Mouse (Mus musculus): ENCODE data around the gene Pygb. TPM values are rescaled to one million over a fixed set of nuclear protein-coding genes. Genes with fewer than 3 reads are reported as not detected.

Pygb gene
- total RNA-seq (2021), result 10 to 100 TPM; 15.2 to 20.1 TPM
- long read RNA-seq, experiment 1, transcript Pygb-201 (20 exons, 3,909 nt), result major isoform, 28 of 36 reads
- long read RNA-seq, experiment 1, partial matches to known transcripts, result 7 of 36 reads
- long read RNA-seq, experiment 1, other reads (novel, unspliced or antisense), result 1 of 36 reads
- long read RNA-seq, experiment 2, transcript Pygb-201 (20 exons, 3,909 nt), result major isoform, 16 of 21 reads
- long read RNA-seq, experiment 2, partial matches to known transcripts, result 5 of 21 reads
- long read RNA-seq, experiment 2, other reads (novel, unspliced or antisense), result 0 of 21 reads

DNA sequence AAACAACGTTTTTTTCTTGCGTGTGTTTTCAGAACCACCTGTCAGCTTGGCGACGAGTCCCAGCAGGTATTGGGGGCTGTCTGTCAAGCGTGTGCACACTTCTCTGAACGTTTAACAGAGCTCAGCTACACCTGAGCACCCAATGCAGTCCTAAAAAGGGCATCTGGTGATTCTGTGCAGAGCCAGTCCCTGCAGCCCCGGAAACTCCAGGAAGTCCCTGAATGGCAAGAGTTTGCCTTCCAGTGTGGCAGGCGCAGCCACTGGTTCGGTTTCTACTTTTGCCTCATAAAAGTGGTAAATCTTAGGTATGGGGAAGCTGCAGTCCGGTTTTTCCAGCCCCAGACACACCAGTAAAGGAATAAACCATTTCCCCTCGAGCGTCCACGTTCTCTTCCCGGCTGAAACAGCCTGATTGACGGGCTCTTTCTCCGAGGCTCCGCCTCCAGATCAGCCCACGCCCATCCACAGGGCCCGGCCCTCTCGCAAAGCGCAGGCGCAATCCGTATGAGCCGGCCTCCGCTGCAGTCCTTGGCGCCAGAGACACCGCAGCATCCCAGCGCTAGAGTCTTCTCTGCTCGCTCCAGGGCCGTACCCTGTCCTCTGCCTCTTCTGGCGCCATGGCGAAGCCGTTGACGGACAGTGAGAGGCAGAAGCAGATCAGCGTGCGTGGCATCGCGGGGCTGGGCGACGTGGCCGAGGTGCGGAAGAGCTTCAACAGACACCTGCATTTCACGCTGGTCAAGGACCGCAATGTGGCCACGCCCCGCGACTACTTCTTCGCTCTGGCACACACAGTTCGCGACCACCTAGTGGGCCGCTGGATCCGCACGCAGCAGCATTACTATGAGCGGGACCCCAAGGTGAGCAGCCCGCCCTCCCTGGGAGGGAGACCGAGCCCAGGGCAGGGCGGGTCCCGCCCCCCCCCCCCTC lies at the start of gene Pygb:
Pygb (plus strand) TSS at position 485 of the 930 bp plus-strand sequence.
- peak; percentile 83 for DNase-seq

DNA sequence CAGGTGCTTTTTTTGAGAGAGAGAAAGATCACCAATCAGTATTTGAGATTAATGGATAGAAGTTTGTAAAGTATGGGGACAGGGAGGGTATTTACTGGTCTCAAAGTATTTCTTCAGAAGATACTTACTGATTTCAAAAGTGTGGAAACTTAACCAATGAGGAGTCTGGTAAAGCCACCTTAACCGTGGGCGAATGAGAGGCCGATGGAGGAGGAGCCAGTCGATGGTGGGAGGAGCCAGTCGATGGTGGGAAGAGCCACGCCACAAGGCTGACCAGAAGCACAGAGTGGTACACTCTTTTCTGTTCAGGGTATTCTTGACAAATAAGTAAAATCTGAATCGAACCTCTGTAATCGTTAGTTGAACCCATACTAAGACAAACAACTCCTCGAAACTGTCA lies 48.7 kb upstream of the Pygb start:
- no peak for DNase-seq

- no peak for DNase-seq
These were observed 46.2 kb upstream of the Pygb start for GRCm38 (mm10) chr2:150740145-150740841.

GRCm38 (mm10) chr2:150741405-150741804 lies 45.1 kb upstream of the Pygb start:
- DNase-seq, result no peak

- DNase-seq, result no peak
These were observed 41.5 kb upstream of the Pygb start for GRCm38 (mm10) chr2:150745016-150745415.

DNA sequence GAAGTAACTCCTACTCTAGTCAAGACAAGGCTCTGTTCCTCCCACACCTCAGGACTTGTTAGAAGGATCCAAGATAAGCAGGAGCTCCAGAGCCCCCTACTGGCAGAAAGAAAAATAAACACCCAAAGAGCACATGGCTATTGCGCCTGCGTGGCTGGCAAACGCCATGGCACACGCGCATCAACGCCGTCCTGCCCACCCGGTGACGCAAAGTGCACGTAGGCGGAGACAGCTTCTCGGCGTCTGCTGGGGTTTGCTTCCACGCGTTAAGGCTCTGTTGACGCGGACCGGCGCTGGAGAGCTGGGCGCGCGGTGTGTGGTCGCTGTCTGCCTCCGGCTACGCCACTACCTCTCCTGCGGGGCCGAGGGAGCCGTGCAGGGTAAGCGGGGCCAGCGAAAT lies 37.7 kb upstream of the Pygb start, which contains the start of gene Entpd6:
Entpd6 (plus strand) TSS at position 189 of the 400 bp plus-strand sequence.
- peak; percentile 89 for DNase-seq

GRCm38 (mm10) chr2:150749283-150749682 lies 37.3 kb upstream of the Pygb start:
- DNase-seq, result no peak

- no peak for DNase-seq
These were observed 36.2 kb upstream of the Pygb start for GRCm38 (mm10) chr2:150750129-150750979.

GRCm38 (mm10) chr2:150755016-150755415 lies 31.5 kb upstream of the Pygb start:
- no peak for DNase-seq

GRCm38 (mm10) chr2:150761476-150761875 lies 25.1 kb upstream of the Pygb start:
- DNase-seq, result no peak

- no peak for DNase-seq
These were observed 20.9 kb upstream of the Pygb start for GRCm38 (mm10) chr2:150765619-150766018.

DNA sequence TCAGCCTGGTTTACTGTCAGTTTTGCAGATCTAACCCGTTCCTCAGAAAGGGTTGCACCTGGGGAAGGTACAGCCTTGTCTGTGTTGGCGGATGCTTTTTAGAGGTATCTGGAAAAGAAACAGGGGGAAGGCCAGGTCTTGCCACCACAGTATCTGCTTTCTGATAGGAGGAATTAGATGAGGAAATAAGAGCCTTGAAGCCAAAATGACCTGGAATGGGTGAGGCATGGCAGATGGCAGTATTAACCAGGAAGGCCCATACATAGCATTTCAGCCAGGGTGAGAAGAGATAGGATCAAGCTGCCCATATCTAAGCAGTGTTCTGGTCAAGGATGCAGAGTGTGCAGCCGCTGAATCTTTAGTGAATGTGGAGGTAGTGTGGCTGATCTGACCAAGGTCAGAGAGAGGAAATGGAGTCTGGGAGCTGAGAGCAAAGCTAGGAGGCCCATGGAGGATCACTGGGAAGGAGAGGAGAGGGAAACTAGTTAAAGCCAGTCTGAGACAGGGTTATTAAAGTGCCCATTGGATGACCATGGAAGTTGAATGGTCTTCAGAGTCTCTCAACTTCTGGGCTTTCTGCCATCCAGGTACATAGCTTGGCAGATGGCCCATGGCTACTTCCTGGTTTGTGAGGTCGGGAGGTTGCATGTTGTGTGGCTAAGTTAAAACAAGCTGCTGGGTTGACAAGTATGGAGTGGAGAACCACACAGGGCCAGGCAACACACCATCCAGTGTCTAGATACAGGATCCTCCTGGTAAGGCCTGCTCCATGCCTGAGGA lies 20.3 kb upstream of the Pygb start:
- DNase-seq, result no peak

GRCm38 (mm10) chr2:150768678-150769077 lies 17.9 kb upstream of the Pygb start:
- DNase-seq, result no peak

DNA sequence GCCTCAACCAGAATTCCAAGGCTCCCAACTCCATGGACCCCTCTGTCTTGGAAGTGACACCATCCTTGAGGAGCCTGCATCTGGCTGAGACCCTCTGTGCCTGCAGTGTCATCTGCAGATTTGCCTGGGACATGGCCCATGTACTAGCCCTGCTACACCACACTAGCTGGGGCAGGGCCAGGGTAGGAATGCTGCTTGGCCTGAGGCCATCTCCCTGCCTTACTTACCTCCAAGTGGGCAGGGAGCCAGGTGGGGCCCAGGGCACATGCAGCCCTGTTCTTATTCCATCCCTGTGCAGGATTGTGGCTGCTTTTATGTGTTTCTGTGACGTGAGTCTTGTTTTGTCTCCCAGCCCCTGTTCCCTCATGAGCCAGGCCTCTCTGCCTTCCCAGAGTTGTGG lies 15.8 kb upstream of the Pygb start:
- DNase-seq, result peak; percentile 60

DNA sequence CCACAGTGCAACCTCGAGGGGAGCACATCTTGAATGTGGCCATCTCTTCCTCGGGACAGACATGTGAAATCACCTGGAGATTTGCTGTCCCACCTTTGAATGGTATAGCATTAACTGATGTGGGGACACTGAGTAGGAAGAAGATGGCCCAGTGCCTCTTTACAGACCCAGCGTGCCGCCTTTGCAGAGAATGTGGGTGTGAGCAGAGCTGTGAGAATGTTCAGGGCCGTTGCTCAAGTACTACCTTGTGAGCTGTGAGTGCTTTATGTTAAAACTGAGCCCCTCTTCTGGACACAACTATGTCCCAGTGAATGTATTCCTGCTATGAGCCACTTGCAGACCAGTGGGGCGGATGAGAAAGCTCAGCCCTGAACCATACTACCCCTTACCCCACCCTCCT lies 15.4 kb upstream of the Pygb start:
- no peak for DNase-seq

GRCm38 (mm10) chr2:150771996-150772395 lies 14.5 kb upstream of the Pygb start:
- DNase-seq, result no peak

DNA sequence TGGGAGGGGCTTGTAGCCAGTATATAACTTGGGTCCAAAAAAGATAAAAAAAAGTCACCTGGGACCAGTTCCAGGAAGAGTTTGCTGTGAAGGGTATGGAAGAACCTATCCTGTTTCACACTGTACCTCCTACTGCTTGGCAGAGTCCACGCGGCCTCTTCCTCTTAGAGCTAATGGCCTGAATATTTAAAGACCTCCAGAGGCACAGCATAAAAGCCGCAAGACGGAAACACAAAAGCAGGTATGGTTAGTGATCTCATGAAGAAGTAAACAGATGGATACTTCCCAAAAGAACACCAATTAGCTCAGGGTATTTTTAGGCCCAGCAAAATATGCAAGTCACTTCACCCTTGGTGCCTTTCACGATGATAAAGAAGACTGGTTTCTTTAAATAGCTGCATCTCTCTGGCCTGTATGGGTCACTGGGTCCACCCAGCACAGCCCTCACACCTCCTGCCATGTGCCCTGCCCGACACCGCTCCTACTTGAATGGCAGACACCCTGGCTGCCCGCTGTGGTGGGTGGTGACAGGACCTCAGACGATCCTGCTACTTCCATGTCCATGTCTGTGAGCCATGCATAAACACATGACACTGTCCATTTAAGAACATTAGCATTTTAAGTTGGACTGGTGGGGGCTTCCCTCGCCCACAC lies 13.9 kb upstream of the Pygb start:
- DNase-seq, result no peak

DNA sequence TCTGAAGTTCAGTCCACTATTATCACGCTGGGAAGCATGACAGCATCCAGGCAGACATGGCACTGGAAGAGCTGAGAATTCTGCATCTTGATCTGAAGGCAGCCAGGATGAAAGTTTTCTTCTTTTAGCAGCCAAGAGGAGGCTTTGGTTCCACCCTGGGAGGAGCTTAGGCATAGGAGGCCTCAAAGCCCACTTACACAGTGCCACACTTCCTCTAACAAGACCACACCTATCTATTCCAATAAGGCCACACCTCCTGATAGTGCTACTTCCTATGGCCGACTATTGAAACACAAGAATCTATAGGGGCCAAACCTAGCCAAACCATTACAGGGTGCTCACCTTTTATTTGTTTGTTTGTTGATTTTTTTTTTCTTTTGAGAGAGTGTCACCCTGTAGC lies 3.7 kb upstream of the Pygb start:
- no peak for DNase-seq

GRCm38 (mm10) chr2:150787234-150787771 lies 768 bp downstream of the Pygb start:
- peak; percentile 33 for DNase-seq

All from gastrocnemius, postnatal 10 days (tissue).